Mouse (Mus musculus) liver, postnatal 0 days (tissue): ENCODE results near the gene Apmap.

ENCODE experiments used
- CTCF ChIP-seq: sonication (generic); IDR thresholded peaks from 2 replicates; pipeline ENCODE4 v1.5.1; 2016; ENCODE audit warnings: antibody characterized with exemption, low read depth
- EP300 ChIP-seq: IDR thresholded peaks from 2 replicates; pipeline ENCODE4 v1.6.1; 2016; ENCODE audit warnings: antibody characterized with exemption, low read depth, mild to moderate bottlenecking

DNA sequence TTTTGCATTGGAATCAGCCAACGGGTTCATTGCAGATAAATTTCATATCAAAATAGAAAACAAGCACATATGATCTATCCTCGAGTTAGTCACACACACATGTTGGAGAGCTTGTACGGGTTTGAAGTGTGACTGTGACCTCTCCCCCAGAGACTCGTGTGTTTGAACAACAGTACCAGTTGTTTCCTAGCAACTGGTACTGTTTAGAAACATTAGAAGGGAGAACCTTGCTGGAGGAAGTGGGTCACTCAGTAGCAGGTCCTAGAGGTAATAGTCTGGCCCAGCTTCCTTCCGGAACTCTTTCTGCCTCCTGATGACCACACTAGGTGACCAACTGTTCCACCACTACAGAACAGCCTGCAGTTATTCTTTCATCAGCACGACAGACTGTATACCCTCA is 46.9 kb upstream of the Apmap start:
- TF ChIP-seq CTCF (no peak), EP300 (no peak)
